Mouse (Mus musculus) olfactory bulb, adult 2 months (tissue): Measurements from ENCODE around the gene Daam1. TPM values are rescaled to one million over a fixed set of nuclear protein-coding genes. Genes with fewer than 3 reads are reported as not detected.

Source experiments
- H3K27ac ChIP-seq: fragments of 200-500 bp; 2 replicates; pipeline ENCODE4 v1.5.1; 2012; ENCODE audit warnings: low read depth, low read length; ENCODE audit not compliant: insufficient read depth
- H3K4me1 ChIP-seq: fragments of 200-500 bp; 2 replicates; pipeline ENCODE4 v1.6.1; 2012; ENCODE audit warnings: low read length; ENCODE audit not compliant: control insufficient read depth, insufficient read depth
- H3K4me3 ChIP-seq: fragments of 200-500 bp; 2 replicates; pipeline ENCODE4 v1.5.1; 2012; ENCODE audit warnings: mild to moderate bottlenecking, low read depth, low read length, moderate library complexity; ENCODE audit not compliant: insufficient read depth
- CTCF ChIP-seq: fragments of 200-500 bp; IDR thresholded peaks from 2 replicates; pipeline ENCODE4 v1.5.1; 2012; ENCODE audit warnings: low read depth, mild to moderate bottlenecking, low read length, moderate library complexity; ENCODE audit not compliant: insufficient read depth
- POLR2A ChIP-seq: fragments of 200-500 bp; IDR thresholded peaks from 2 replicates; pipeline ENCODE4 v1.6.1; 2012; ENCODE audit warnings: mild to moderate bottlenecking, low read depth, low read length, moderate library complexity; ENCODE audit not compliant: insufficient read depth
- WGBS: fragments of 180-500 bp; shearing (Covaris S2); methylation state at CpG from one replicate; pipeline ENCODE4 v1.1.7; 2018; 5-methylcytosine and 5-hydroxymethylcytosine counted together
- polyA plus RNA-seq: library from polyadenylated mRNA; stranded (reverse); fragments of >200 nt; gene quantifications from 2 replicates; pipeline ENCODE4 v1.2.4, GENCODE M21; 2012; ENCODE audit warnings: low replicate concordance; ENCODE audit not compliant: missing spikeins, insufficient read depth, insufficient read length

Daam1 gene
- not detected in 2 replicates for polyA plus RNA-seq

- peak within 1 kb of the TSS; percentile 95 for H3K4me3 ChIP-seq
- WGBS, result under 1% methylated on average over 35 of the region's 35 CpGs
- peak within 1 kb of the TSS; percentile 79 for H3K27ac ChIP-seq
- peaks cover 3% of the 10 kb centered on the region for H3K4me1 ChIP-seq
- TF ChIP-seq POLR2A (peak; percentile 95), CTCF (peak; percentile 40)
Observed at GRCm38 (mm10) chr12:71830607-71831257, at the start of gene Daam1. Daam1 (plus strand) TSS chr12:71831078.

- no peak overlapping the region for H3K27ac ChIP-seq
- WGBS, result 71% methylated on average over 7 of the region's 7 CpGs
- TF ChIP-seq POLR2A, result no peak
- TF ChIP-seq CTCF, result no peak
- no peak overlapping the region for H3K4me3 ChIP-seq
- H3K4me1 ChIP-seq, result 0 out of 2 replicates have a peak, but pooled peaks cover 5% of the 10 kb centered on the region
Observed at GRCm38 (mm10) chr12:71781220-71781619, 49.7 kb upstream of the Daam1 start.

GRCm38 (mm10) chr12:71783970-71784369 lies 46.9 kb upstream of the Daam1 start:
- Histone ChIP-seq H3K4me3 (no peak overlapping the region), H3K4me1 (no peaks in the 10 kb centered on the region), H3K27ac (no peak overlapping the region)
- 65% methylated on average over 3 of the region's 3 CpGs for WGBS
- TF ChIP-seq POLR2A (no peak), CTCF (no peak)

- TF ChIP-seq CTCF (no peak), POLR2A (no peak)
- WGBS, result 47% methylated on average over 11 of the region's 11 CpGs
- no peaks in the 10 kb centered on the region for H3K4me1 ChIP-seq
- H3K27ac ChIP-seq, result no peak overlapping the region
- no peak overlapping the region for H3K4me3 ChIP-seq
Observed at GRCm38 (mm10) chr12:71784666-71785255, 46.1 kb upstream of the Daam1 start.

GRCm38 (mm10) chr12:71786521-71786920 lies 44.4 kb upstream of the Daam1 start:
- no peak for TF ChIP-seq POLR2A
- no peak for TF ChIP-seq CTCF
- no peaks in the 10 kb centered on the region for H3K4me1 ChIP-seq
- H3K27ac ChIP-seq, result no peak overlapping the region
- no peak overlapping the region for H3K4me3 ChIP-seq

- TF ChIP-seq CTCF (no peak), POLR2A (no peak)
- Histone ChIP-seq H3K4me1 (no peaks in the 10 kb centered on the region), H3K27ac (no peak overlapping the region), H3K4me3 (no peak overlapping the region)
- 81% methylated on average over 4 of the region's 4 CpGs for WGBS
Observed at GRCm38 (mm10) chr12:71788791-71789190, 42.1 kb upstream of the Daam1 start.

DNA sequence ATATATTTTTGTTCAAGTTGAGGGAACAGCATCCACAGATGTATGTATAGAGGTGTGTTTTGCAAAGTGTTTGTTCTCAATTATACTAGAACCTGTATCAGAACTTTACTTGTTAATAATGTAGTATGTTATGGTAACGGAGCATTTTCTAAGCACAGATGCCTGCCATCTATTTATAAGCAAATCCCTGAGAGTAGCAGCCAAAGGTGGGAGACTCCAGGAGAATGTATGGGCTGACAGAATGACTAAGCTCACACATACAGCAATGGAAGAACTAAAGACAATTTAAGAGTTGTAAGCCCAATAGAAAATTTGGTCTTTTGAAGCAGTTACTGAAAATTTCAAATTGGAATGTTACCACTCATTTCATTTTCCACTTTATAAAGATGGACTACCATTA lies 40.3 kb upstream of the Daam1 start:
- no peak for TF ChIP-seq CTCF
- no peak for TF ChIP-seq POLR2A
- Histone ChIP-seq H3K4me3 (no peak overlapping the region), H3K27ac (no peak overlapping the region), H3K4me1 (no peaks in the 10 kb centered on the region)
- WGBS, result 92% methylated on average over 1 of the region's 1 CpGs

DNA sequence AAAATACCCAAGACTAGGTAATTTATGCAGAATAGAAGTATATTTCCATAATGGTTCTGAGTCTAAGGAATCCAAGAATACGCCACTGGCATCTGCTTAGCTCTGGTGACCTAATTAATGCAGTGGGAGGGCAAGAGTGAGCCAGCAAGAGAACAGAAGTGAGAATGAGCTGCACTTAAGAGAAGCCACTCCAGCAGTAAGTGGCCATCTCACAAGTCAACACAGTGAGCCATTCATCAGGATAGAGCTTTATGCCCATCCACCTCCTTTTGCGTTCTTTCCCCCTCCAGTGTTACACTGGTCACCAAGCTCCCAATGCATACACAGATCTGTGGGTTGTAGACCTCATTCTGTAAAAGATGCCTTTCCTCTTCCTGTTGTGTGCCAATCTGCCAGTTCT lies 37.8 kb upstream of the Daam1 start:
- peaks cover 3% of the 10 kb centered on the region; the same call in 1 of the 2 replicates for H3K4me1 ChIP-seq
- H3K4me3 ChIP-seq, result no peak overlapping the region
- 82% methylated on average over 2 of the region's 2 CpGs for WGBS
- TF ChIP-seq CTCF, result no peak
- TF ChIP-seq POLR2A, result no peak
- H3K27ac ChIP-seq, result no peak overlapping the region

GRCm38 (mm10) chr12:71795626-71796025 lies 35.3 kb upstream of the Daam1 start:
- 70% methylated on average over 4 of the region's 4 CpGs for WGBS
- TF ChIP-seq POLR2A (no peak), CTCF (no peak)
- Histone ChIP-seq H3K4me1 (peaks cover 3% of the 10 kb centered on the region; the same call in 1 of the 2 replicates), H3K4me3 (no peak overlapping the region), H3K27ac (no peak overlapping the region)
